Mouse (Mus musculus) testis, adult 2 months (tissue): ENCODE results near the gene Rtkn.

Experiments used
- CTCF ChIP-seq: fragments of 200-500 bp; IDR thresholded peaks from 2 replicates; pipeline ENCODE4 v1.5.1; 2012; ENCODE audit warnings: low read depth, mild to moderate bottlenecking, inconsistent platforms, low read length, moderate library complexity; ENCODE audit not compliant: control insufficient read depth, insufficient read depth, insufficient replicate concordance
- POLR2A ChIP-seq: fragments of 200-500 bp; IDR thresholded peaks from 2 replicates; pipeline ENCODE4 v1.6.1; 2012; ENCODE audit warnings: low read depth, mild to moderate bottlenecking, inconsistent platforms, low read length, moderate library complexity; ENCODE audit not compliant: control insufficient read depth

- no peak for TF ChIP-seq CTCF
- TF ChIP-seq POLR2A = no peak
These were observed 23.6 kb upstream of the Rtkn start for GRCm38 (mm10) chr6:83111510-83112136.
